Mouse (Mus musculus): Measurements from ENCODE around the gene Trak2. TPM values are rescaled to one million over a fixed set of nuclear protein-coding genes. Genes with fewer than 3 reads are reported as not detected.

Gene Trak2
- polyA plus RNA-seq, 1 experiment: 13.0 TPM

GRCm38 (mm10) chr1:58982276-58982675 lies 9.0 kb upstream of the Trak2 start:
- H3K27ac ChIP-seq (ENCODE audit: insufficient read depth, low read depth, low read length): no peak overlapping the region
- no peak for TF ChIP-seq CTCF (IDR thresholded peaks at IDR 0.05; ENCODE audit: extremely low read depth, insufficient read length, insufficient replicate concordance, low read depth, low read length)
- no peak for TF ChIP-seq POLR2A (IDR thresholded peaks at IDR 0.05; ENCODE audit: low read depth, low read length)
- no peak overlapping the region for H3K4me3 ChIP-seq (ENCODE audit: low read depth, low read length)
- WGBS: 92% methylated on average over 3 of the region's 3 CpGs
- no peaks in the 10 kb centered on the region for H3K27me3 ChIP-seq (ENCODE audit: control insufficient read depth, insufficient read depth, low read length)
- H3K36me3 ChIP-seq (ENCODE audit: control insufficient read depth, insufficient read depth, low read length): peaks cover 38% of the 10 kb centered on the region
- no peaks in the 10 kb centered on the region for H3K4me1 ChIP-seq (ENCODE audit: control insufficient read depth, insufficient read depth, insufficient read length, low read length)

GRCm38 (mm10) chr1:58972851-58973365 lies 322 bp downstream of the Trak2 start:
- H3K27ac ChIP-seq (ENCODE audit: insufficient read depth, low read depth, low read length): peak overlapping the region; percentile 56
- WGBS: under 1% methylated on average over 28 of the region's 28 CpGs
- peaks cover 8% of the 10 kb centered on the region; the same call in 1 of the 2 replicates for H3K4me1 ChIP-seq (ENCODE audit: control insufficient read depth, insufficient read depth, insufficient read length, low read length)
- peaks cover 3% of the 10 kb centered on the region; the same call in 1 of the 2 replicates for H3K36me3 ChIP-seq (ENCODE audit: control insufficient read depth, insufficient read depth, low read length)
- H3K27me3 ChIP-seq (ENCODE audit: control insufficient read depth, insufficient read depth, low read length): no peaks in the 10 kb centered on the region
- TF ChIP-seq CTCF (IDR thresholded peaks at IDR 0.05; ENCODE audit: extremely low read depth, insufficient read length, insufficient replicate concordance, low read depth, low read length): no peak
- no peak for TF ChIP-seq POLR2A (IDR thresholded peaks at IDR 0.05; ENCODE audit: low read depth, low read length)
- H3K4me3 ChIP-seq (ENCODE audit: low read depth, low read length): peak overlapping the region; percentile 85

GRCm38 (mm10) chr1:58971097-58971496 lies 2.1 kb downstream of the Trak2 start:
- Histone ChIP-seq H3K27me3 (ENCODE audit: control insufficient read depth, insufficient read depth, low read length) (no peaks in the 10 kb centered on the region), H3K36me3 (ENCODE audit: control insufficient read depth, insufficient read depth, low read length) (no peaks in the 10 kb centered on the region), H3K4me1 (ENCODE audit: control insufficient read depth, insufficient read depth, insufficient read length, low read length) (peaks cover 10% of the 10 kb centered on the region; the same call in 1 of the 2 replicates), H3K27ac (ENCODE audit: insufficient read depth, low read depth, low read length) (no peak overlapping the region), H3K4me3 (ENCODE audit: low read depth, low read length) (no peak overlapping the region)
- TF ChIP-seq CTCF (IDR thresholded peaks at IDR 0.05; ENCODE audit: extremely low read depth, insufficient read length, insufficient replicate concordance, low read depth, low read length): no peak
- no peak for TF ChIP-seq POLR2A (IDR thresholded peaks at IDR 0.05; ENCODE audit: low read depth, low read length)
- WGBS: 69% methylated on average over 6 of the region's 6 CpGs

GRCm38 (mm10) chr1:58970054-58970453 lies 3.2 kb downstream of the Trak2 start:
- TF ChIP-seq CTCF (IDR thresholded peaks at IDR 0.05; ENCODE audit: extremely low read depth, insufficient read length, insufficient replicate concordance, low read depth, low read length) (no peak), POLR2A (IDR thresholded peaks at IDR 0.05; ENCODE audit: low read depth, low read length) (no peak)
- 27% methylated on average over 5 of the region's 5 CpGs for WGBS
- no peaks in the 10 kb centered on the region for H3K27me3 ChIP-seq (ENCODE audit: control insufficient read depth, insufficient read depth, low read length)
- no peak overlapping the region for H3K4me3 ChIP-seq (ENCODE audit: low read depth, low read length)
- peak overlapping the region; percentile 52 for H3K27ac ChIP-seq (ENCODE audit: insufficient read depth, low read depth, low read length)
- peaks cover 10% of the 10 kb centered on the region; the same call in 1 of the 2 replicates for H3K4me1 ChIP-seq (ENCODE audit: control insufficient read depth, insufficient read depth, insufficient read length, low read length)
- no peaks in the 10 kb centered on the region for H3K36me3 ChIP-seq (ENCODE audit: control insufficient read depth, insufficient read depth, low read length)

- no peak overlapping the region for H3K27ac ChIP-seq (ENCODE audit: insufficient read depth, low read depth, low read length)
- H3K27me3 ChIP-seq (ENCODE audit: control insufficient read depth, insufficient read depth, low read length): no peaks in the 10 kb centered on the region
- H3K36me3 ChIP-seq (ENCODE audit: control insufficient read depth, insufficient read depth, low read length): no peaks in the 10 kb centered on the region
- WGBS: 23% methylated on average over 4 of the region's 4 CpGs
- no peak overlapping the region for H3K4me3 ChIP-seq (ENCODE audit: low read depth, low read length)
- TF ChIP-seq POLR2A (IDR thresholded peaks at IDR 0.05; ENCODE audit: low read depth, low read length): no peak
- no peak for TF ChIP-seq CTCF (IDR thresholded peaks at IDR 0.05; ENCODE audit: extremely low read depth, insufficient read length, insufficient replicate concordance, low read depth, low read length)
- peaks cover 10% of the 10 kb centered on the region; the same call in 1 of the 2 replicates for H3K4me1 ChIP-seq (ENCODE audit: control insufficient read depth, insufficient read depth, insufficient read length, low read length)
Observed at GRCm38 (mm10) chr1:58967534-58967933, 5.7 kb downstream of the Trak2 start.

- Histone ChIP-seq H3K36me3 (ENCODE audit: control insufficient read depth, insufficient read depth, low read length) (no peaks in the 10 kb centered on the region), H3K27ac (ENCODE audit: insufficient read depth, low read depth, low read length) (no peak overlapping the region), H3K4me1 (ENCODE audit: control insufficient read depth, insufficient read depth, insufficient read length, low read length) (peaks cover 4% of the 10 kb centered on the region; the same call in 1 of the 2 replicates), H3K4me3 (ENCODE audit: low read depth, low read length) (no peak overlapping the region), H3K27me3 (ENCODE audit: control insufficient read depth, insufficient read depth, low read length) (no peaks in the 10 kb centered on the region)
- TF ChIP-seq POLR2A (IDR thresholded peaks at IDR 0.05; ENCODE audit: low read depth, low read length): no peak
Observed at GRCm38 (mm10) chr1:58962865-58963264, 10.4 kb downstream of the Trak2 start.

- Histone ChIP-seq H3K27me3 (ENCODE audit: control insufficient read depth, insufficient read depth, low read length) (no peaks in the 10 kb centered on the region), H3K4me3 (ENCODE audit: low read depth, low read length) (no peak overlapping the region), H3K4me1 (ENCODE audit: control insufficient read depth, insufficient read depth, insufficient read length, low read length) (peaks cover 5% of the 10 kb centered on the region; the same call in 1 of the 2 replicates), H3K36me3 (ENCODE audit: control insufficient read depth, insufficient read depth, low read length) (no peaks in the 10 kb centered on the region), H3K27ac (ENCODE audit: insufficient read depth, low read depth, low read length) (no peak overlapping the region)
- TF ChIP-seq POLR2A (IDR thresholded peaks at IDR 0.05; ENCODE audit: low read depth, low read length): no peak
- no peak for TF ChIP-seq CTCF (IDR thresholded peaks at IDR 0.05; ENCODE audit: extremely low read depth, insufficient read length, insufficient replicate concordance, low read depth, low read length)
- WGBS: 61% methylated on average over 5 of the region's 5 CpGs
Observed at GRCm38 (mm10) chr1:58962418-58962817, 10.8 kb downstream of the Trak2 start.
